Mouse (Mus musculus) right cerebral cortex, postnatal 36 days (tissue): ENCODE data around the gene Aldh3b3.
"Not testable (repeated sequence)": the region's sequence is repeated elsewhere in the genome, so short reads cannot be mapped to it uniquely, and the experiment has no call there.

Experiments
- DNase-seq, 2 experiments: peaks; one replicate each; pipeline ENCODE4 v3.0.0; 2022; ENCODE audit warnings: low spot score in 2 of 2, mixed read lengths in 1 of 2

The Aldh3b3 gene

DNA sequence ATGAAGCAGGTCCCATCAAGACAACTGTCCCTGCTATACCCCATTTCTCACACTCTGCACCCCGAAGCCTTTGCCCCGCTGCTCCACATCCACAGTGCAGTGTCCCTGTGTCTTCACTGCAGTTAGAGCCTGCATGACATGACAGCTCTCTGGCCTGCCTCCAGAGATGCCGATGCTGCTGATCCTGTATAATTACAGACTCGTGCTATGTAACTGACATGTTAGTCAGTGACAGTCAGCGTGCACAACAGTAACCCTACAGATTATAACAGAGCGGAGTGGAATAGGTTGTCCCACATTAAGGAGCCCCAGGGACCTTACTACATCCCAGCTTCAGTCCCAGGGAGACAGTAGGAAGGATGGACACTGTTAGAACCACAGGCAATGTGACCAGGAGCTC is 16.2 kb downstream of the Aldh3b3 start:
- DNase-seq: not testable (repeated sequence)

DNA sequence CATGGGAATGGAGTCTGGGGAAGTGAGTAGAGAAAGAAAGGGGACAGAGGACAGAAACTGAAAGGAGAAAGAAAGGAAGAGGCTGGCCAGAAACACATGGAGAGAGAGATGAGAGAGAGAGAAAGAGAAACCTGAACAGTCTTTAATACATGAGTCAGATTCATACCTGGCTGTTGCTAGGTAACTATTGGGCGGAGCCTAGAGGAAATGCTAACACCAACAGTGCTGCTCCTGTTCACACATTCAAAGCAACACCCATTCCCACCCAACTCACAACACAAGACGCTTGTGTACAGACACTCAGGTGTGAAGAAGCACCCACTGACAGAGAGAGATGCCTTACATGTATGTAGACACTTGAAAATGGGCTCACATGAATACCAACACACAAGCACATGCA is 17.4 kb downstream of the Aldh3b3 start:
- no peak for DNase-seq

DNA sequence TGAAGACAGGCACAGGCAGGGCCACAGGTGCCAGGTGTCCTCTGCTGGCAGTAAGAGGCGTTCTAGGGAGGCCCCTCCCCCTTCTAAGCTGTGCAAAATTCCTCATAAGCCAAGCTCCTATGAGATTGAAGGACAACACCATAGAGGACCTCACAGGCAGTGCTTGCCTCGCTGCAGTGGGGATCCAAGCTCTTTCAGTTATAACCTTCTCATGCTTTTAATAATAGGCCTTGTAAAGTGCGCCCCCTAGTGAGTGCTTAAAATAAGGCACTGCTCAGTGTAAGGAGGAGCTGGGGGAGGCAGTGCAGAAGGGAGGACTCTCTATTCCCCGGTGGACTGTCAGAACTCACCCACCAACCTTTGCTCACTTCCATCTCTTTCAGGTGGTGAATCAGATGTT is 21.9 kb downstream of the Aldh3b3 start:
- peak; percentile 48 to 52 for DNase-seq

DNA sequence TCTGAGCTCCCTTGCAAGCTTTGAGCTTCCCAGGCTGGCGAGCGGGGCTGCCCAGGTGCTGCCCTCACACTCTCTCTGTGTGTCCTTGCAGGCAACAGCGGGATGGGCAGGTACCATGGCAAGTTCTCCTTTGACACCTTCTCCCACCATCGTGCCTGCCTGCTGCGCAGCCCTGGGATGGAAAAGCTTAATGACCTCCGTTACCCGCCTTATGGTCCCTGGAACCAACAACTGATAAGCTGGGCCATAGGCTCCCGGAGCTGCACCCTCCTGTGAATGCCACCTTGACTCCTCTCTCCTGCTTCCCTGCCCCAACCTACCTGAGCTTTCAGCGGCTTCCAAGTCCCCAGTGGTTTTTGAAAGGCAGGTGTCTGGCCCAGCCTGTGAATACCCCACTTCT is 22.5 kb downstream of the Aldh3b3 start:
- no peak for DNase-seq

DNA sequence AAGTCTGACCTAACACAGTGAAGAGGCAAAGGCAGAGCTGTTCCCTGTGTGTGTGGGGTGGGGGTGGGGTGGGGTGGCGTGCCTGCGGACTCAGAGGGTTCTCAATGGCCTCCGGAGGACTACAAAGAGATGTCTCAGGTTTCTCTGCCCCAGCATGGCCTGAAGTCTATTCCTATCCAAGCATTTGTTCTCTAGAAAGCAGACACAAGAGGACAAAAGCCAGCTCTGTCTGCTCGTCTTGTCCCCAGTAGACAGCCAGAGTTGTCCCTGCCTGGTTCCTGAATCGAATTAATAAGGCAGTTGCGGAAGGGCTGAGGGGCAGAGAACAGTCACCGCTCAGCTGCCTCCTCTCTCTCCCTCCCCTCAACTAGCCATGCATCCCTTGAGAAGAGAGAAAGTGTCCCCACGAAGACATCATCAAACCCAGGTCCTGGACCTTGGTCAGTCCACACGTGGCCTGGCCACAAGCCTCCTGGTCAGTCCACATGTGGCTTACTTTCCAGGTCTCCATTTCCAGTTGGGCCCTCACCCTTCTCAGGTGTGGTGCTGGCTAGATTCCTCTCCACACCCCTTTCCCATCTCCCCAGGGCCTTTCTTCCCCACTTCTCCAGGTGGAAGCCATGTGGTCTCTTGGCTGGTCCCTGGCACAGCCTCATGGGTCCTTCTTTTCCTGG is 25.2 kb downstream of the Aldh3b3 start:
- no peak for DNase-seq

DNA sequence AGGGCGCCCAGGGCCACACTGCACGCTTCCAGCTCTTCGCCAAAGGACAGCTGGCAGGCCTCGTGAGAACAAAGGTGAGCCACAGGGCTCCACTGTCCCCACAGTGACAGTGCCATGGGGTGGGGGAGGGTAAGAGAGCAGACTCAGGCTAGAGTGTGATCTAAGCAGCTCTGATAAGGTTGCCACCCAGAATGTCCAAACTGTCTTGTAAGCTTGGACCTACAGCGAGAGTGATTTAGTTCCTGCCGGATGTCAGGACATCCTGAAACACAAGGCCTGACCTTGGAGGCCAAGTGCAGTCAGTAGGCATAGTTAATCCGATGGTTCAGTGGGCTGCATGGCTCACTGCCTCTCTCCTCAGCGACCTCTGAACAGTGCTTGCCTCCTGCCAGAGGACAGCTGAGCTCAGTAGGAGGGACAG is 26.8 kb downstream of the Aldh3b3 start:
- no peak for DNase-seq

DNA sequence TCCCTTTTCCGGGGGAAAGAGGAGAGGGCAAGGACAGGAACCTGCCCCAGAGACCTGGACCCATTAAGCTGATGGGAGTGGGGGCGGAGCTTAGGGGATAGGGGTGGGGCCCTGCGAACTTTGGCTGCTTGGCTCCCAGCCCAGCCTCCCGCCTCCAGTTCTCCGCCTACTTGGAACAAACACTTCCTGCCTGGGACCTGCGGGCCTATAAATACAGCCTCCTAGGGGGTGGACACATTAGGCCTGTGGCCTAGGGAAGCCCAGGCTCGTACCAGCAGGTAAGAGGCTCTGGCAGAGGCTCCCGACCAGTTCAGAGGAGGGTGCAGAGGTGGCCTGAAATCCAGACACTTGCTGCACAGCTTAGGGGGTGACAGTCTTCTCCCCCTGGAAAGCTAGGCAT is 27.9 kb downstream of the Aldh3b3 start, which contains the start of gene Acy3:
Gene Acy3, plus strand, starts transcription at position 237 of the 400 bp plus-strand sequence.
- DNase-seq: no peak

DNA sequence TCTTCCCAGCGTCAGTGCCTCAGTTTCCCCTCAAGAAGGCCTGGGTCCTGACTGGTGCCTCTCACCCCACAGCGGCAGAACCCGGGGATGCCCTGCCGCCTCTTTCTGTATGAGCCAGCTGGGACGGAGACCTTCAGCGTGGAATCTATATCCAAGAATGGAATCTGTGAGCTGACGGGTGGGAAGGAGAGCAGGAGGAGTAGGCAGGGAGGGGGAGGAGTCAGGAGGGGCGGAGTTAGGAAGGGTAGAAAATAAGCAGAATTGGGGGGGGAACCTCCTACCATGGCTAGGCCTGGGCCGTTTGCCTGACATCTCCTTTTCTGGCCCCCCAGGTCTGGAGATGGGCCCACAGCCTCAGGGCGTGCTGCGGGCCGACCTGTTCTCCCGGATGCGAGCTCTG is 29.6 kb downstream of the Aldh3b3 start:
- DNase-seq: no peak

DNA sequence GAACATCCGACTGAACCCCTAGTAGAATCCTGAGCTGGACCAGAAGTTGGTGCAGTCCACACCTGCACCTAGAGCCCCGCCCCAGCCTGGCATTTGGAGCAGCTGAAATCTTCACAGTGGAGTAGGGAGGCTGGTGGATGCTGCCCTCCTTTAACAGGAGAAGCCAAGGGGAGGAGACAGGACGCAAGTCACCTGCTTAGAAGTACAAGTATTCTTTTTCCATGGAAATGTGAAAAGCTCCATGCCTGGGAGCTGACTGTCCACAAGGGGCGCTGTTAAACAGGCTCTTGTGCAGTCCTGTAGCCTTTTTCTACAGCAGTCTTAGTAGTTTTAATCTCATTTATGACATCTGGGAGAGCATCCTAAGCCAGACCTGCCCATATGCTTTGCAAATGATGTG is 30.3 kb downstream of the Aldh3b3 start:
- DNase-seq: no peak

DNA sequence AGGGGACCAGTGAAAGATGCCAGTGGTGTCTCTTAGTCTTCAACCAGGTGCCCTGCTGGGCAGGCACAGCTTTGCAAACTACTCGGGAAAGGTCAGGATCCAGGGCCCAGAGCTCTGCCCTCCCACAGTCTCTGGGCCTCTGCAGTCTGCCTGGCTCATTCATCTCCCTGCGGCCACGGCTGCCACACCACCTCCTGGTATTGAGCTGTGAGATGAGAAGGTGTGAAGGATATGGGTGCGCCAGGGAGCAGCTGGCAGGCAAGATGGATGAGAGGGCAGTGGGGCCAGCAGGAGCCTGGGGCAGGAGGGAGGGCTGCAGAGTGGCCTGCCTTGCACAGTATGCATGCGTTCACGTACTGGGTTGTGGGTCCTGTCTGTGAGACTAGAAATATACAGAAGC is 32.4 kb downstream of the Aldh3b3 start:
- no peak for DNase-seq

DNA sequence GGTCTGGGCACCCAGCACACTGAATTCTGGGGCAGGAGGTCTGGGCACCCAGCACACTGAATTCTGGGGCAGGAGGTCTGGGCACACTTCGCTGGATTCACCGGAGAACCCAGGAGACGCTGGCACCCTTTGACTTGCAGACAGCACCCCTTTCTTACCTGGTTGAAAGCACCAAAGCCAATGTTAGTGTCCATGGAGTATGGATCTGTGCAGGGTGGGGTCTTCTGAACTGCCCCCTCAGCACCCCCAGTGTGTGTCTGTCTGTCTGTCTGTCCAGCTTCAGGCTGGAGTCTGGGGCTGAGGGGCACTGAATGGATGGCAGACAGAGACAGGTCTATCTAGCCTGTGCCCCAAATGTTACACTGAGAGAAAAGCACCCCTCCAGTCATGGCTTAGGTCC is 33.1 kb downstream of the Aldh3b3 start:
- DNase-seq: no peak

DNA sequence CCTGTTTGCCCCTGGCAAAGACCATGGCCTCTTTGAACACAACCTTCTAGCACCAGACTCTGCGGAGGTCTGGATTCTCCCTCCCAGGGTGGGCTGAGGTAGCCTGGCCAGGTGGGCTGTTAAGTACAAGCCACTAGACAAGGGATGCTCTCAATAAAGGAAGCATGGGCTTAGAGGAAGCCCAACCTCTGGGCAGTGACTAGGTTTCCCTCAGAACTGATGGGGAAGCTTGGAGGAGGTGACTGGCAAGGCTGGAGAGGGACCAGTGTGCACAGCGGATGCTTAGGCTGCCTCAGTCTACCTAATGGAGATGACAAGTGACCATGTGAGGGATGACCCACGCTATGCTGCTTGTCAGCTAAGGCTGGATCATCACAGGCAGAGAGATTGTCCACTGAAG is 33.5 kb downstream of the Aldh3b3 start:
- no peak for DNase-seq

DNA sequence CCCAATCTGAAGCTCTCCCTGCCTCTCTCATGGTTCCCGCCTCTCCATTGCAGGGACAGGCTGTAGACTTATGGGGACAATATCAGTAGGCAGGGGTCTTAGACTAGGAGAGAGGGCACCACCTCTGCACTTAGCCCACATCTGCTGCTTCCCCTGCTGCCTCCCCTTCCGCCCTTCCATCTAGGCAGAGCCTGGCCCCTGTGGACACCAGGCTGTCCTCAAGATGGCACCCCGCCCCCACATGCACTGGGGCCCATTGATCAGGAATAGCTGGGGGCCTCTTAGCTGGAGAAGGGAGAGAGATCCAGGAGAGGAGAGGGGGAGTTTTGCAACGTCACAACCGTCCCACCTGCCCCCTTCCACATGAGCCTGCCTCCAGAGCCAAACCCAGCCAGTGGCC is 34.0 kb downstream of the Aldh3b3 start, which contains the start of gene Tbx10:
Gene Tbx10, plus strand, starts transcription at position 337 of the 400 bp plus-strand sequence.
- DNase-seq: no peak

DNA sequence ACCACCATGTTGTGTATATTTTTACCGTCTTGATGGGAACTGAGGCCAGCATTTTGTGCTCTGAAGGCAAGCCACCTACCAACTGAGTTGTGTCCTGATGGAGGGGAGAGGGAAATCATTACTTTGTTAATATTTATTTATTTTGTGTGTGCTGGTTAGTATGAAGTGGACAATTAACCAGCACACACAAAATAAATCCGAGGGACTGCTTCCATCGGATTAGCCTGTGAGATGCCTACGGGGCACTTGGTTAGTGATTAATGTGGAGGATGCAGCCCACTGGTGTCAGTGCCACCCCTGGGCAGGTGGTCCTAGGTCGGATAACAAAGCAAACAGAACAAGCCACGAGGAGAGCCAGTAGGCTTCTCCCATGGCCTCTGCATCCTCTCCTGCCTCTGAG is 36.5 kb downstream of the Aldh3b3 start:
- no peak for DNase-seq

DNA sequence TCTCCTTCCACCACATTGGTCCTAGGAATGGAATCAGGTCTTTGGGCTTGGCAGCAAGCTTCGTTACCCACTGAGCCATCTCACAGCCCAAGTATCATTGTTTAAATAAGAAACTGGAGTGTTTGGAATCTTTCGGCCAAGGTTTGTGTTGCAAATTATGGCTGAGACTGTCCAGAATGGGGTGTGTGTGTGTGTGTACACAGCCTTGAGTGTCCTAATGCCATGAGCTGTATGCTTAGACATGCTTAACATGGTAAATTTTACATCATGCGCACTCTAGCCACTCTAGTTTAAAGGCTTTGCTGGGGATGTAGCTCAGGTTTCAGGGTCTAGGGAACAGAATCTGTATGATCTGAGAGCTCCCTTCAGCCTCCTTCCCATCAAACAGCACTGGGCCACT is 37.1 kb downstream of the Aldh3b3 start:
- DNase-seq: no peak

DNA sequence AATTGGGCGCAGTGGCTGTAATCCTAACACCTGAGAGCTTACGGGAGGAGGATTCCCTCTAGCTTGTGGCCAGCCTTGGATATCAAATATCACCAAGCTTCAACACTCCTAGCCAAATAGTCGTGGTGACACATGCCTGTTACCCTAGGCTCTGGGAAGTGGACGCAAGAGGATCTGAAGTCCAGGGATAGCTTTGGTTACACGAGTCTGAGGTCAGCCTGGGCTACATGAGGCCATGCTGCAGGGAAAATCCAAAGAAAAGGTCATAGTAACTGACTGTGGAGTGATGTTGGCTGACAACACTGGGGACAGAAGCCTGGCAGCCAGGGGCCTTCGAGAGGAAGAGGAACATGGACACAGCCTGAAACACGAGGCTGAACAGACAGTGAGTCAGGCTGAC is 37.7 kb downstream of the Aldh3b3 start:
- no peak for DNase-seq

DNA sequence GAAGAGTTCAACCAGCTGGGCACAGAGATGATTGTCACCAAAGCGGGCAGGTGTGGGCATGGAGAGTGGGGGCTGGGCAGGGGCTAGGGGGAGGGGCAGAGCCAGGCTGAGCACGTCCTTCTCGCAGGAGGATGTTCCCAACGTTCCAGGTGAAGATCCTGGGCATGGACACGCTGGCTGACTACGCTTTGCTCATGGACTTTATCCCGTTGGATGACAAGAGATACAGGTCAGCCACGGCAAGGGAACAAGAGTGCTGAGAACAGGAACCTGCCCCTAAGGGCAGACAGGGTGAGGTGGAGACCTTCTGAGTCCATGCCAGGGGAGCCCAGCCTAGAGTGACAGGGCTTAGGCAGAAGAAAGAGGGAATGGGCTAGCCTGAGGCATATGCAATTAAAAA is 38.3 kb downstream of the Aldh3b3 start:
- no peak for DNase-seq

DNA sequence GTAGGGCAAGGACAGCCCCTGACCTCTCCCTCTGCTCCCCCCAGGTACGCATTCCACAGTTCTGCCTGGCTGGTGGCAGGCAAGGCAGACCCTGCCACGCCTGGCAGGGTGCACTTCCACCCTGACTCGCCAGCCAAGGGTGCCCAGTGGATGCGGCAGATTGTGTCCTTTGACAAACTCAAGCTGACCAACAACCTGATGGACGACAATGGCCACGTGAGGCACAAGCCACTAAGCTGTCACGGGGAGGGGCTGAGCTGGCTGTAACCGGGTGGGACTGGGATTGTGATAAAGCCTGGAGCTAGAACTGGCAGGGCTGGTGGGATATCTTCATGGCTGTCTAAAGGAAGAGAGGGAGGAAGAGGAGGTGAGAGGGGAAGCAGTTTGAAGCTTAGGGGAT is 38.8 kb downstream of the Aldh3b3 start:
- no peak for DNase-seq

DNA sequence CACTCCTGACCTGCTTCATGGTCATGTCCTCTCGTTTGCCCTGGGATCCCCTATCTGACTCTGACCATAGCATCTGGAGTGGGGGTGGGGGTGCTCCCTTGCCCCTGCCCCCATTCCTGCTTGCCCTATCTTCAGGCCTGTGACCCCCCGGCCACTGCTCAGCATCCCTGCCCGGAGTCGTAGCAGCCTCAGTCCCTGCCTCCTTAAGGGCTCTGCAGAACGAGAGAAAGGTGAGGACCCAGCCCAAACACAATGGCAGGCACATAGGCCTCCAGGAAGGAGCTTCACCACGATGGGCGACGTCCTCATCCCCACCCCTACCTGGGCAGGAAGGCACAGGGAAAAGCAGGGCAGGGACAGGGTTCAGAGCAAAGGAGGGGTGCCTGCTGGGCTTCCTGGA is 39.9 kb downstream of the Aldh3b3 start:
- no peak for DNase-seq

DNA sequence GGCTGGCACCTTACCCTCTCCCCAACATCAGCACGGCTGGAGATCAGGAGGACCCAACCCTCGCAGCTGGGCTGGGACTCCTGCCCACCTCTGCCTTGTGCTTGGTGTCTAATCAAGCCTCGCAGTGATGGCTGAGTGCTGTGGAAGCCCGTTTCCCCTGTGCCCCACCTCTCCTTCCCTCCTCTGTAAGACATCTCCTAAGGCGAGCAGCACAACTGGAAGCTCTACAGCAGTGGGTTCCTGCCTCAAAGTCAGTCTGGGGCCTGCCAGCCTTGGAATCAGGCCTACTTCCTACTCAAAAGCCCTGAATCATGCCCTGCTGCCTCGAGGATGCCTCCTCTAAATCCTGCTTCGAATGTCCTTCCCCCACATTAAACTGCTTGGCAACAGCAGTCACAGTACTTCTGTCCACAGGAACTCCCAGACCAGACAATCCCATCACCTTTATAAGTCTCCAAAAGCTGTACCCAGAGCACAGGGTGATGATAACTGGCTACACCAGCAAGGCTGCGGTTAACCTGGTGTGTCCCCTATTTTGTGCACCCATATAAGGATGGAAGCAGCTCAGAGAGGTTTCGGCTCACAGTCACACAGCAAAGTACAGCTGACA is 40.8 kb downstream of the Aldh3b3 start:
- no peak for DNase-seq

DNA sequence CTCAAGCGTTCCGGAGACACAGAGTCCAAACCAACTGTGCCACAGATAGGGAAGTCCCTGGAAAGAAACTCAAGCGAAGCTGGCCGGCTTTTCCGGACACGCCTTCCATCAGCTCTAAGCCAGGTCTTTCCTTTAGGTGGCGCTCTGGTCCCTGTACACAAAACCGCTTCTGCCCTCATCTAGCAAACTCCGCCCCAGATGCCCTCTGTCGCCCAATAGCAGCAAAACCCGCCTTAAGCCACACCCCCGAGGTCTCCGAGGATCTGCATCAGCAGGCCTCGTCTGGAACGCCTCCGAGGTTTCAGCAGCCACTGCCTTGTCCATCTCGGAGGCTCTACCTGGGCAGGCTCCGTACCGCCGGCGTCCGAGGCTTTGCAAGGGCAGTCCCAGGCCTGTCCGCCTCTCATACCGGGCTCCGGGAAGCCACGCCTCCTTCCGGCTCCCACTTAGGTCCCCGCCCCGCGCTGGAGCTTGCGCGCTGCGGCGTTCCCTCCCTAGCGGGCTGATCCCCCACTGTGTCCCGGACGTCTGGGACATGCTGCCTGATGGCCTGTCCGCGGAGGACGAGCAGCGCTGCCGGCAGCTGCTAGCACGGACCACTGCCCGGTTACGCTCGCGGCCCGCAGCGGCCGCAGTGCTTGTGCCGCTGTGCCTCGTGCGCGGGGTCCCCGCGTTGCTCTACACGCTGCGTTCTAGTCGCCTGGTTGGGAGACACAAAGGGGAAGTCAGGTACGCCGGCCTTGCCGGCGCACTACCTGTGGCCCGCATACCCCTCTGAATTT is 41.9 kb downstream of the Aldh3b3 start, which contains the start of the genes Nudt8 and Gm49405:
Gene Nudt8, plus strand, starts transcription at position 462 of the 782 bp plus-strand sequence.
Gene Gm49405, plus strand, starts transcription at position 508 of the 782 bp plus-strand sequence.
- DNase-seq: peak; percentile 93 to 94

DNA sequence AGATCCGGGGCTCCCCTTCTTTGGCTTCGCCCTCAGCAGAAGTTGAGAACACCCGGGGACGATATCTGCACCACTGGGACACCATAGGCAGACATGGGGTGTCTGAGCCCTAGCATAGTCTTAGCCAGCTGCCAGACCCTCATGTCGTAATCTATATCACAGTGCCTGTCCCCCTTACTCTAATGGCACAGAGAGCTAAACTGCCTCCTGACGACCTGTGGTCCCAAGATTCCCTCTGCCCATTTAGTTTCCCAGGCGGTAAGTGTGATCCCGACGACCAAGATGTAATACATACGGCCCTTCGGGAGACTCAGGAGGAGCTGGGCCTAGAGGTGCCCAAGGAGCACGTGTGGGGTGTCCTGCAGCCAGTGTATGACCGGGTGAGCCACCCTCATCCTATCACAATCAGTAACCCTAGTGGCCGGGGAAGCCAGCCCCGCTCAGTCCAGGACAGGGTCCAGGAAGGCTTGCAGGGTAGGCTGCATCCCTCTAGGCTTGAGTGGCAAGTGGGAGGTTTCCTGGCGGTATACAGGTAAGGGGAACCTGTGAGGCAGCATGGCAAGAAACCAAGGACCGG is 42.6 kb downstream of the Aldh3b3 start:
- no peak for DNase-seq
